Mouse (Mus musculus) left cerebral cortex, postnatal 4 days (tissue): ENCODE measurements at regions not wholly inside any gene's neighbourhood (a gene's known extent, or its start where the extent isn't known, plus 50 kb on each side); places are given as distances from the start of the nearest gene placed in this dataset.
"Not testable (repeated sequence)": the region's sequence is repeated elsewhere in the genome, so short reads cannot be mapped to it uniquely, and the experiment has no call there.

Source experiments
- DNase-seq: peaks from one replicate; pipeline ENCODE4 v3.0.0-alpha.2; 2022
- intact Hi-C: fragments of 180-260 bp; cut with DNase I; formaldehyde crosslinking; loops from one replicate; pipeline ENCODE4 v1.15.1; 2025

GRCm38 (mm10) chr5:40920920-40921319 lies 787.0 kb downstream of the Rab28 start:
- intact Hi-C loops, result no loop called here
- DNase-seq, result no peak

DNA sequence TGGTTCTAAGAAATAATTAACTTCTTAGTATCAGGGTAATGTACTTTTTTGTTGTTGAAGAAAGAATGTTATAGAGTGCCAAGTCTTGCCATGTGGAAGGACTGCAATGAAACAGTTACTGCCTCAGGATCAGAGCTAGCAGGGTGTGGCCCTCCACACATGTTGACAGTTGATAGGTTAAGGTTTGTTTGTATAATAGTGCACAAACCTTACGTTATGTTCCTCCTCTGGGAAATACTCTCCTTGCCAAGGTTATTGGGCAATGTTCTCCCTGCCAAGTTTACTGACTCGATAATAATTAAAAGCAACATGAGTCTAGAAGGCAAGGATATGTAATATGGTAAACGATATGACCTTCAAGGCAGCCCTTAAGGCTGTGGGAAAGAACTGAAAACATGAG lies 799.2 kb downstream of the Rab28 start:
- intact Hi-C loops, result no loop called here
- no peak for DNase-seq

DNA sequence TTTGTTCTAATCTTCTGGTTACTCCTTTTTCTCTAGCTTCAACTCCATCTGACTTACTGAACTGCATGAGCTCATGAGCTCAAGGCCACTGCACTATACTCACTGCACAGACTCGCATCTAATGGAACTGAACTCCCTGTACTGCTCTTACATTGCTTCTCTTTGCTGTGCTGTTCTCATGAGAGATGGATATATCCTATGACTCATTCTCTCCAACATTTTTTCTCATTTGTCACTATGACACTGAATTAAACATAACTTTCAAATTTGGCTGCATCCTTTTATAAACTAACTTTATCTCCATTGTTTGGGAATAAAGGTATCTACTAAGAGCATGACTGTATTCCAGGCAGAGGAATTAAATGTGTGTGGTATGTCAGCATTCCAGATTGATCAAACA lies 806.2 kb downstream of the Rab28 start:
- DNase-seq, result no peak
- intact Hi-C loops, result no loop called here

DNA sequence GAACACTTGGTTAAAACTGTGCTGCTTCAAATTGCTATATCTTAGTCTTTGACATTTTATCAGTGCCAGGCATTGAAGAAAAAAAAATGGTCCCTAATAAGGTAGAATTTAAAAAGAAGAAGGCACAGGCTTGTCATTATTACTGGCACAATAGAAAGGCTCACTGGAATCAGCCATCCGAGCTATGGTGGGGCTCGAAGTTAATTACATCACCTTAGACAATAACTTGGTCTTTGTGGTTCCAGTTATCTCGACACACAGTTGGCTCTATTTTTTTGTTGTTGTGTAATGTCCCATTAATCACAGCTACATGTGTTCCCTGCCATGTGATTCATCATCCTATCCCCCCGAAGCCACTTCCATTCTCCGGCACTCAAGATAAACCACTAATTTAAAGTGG lies 825.1 kb downstream of the Rab28 start:
- intact Hi-C loops, result no loop called here
- no peak for DNase-seq

- intact Hi-C loops, result no loop called here
- no peak for DNase-seq
These were observed 830.2 kb downstream of the Rab28 start for GRCm38 (mm10) chr5:40877756-40878155.

DNA sequence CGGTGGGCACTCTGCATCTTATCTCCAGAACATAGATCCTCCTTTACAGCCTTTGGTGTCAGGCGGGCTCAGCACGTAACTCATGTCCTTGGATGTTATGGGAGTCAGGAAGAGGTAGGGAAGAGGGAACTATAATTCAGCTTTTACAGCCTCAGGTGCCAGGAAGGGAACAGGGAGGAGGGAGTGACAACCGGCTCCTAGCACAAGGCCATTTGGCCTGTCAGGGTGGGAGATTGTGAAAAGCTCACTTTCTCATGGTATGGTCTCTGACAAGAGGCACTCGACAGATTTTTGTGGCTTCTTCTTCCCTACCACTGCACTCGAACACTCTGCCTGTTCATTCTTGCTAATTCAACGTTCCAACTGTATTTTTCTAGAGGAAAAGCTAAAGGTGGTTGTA lies 845.6 kb downstream of the Rab28 start:
- intact Hi-C loops, DNase-seq: not testable (repeated sequence)
